Mouse (Mus musculus) CH12.LX (cell line): Measurements from ENCODE around the gene Nepro. TPM values are rescaled to one million over a fixed set of nuclear protein-coding genes. Genes with fewer than 3 reads are reported as not detected.

Source experiments
- DNase-seq: peaks from one replicate; pipeline ENCODE4 v3.0.0-alpha.2; 2013; ENCODE audit errors: extremely low read depth
- H3K27ac ChIP-seq: 2 replicates; pipeline ENCODE4 v1.5.1; 2012; ENCODE audit warnings: low read depth, mild to moderate bottlenecking, control low read depth, moderate library complexity; ENCODE audit not compliant: insufficient read depth
- H3K27me3 ChIP-seq: replicated peaks from 2 replicates; pipeline ENCODE3; 2012; ENCODE audit warnings: inconsistent platforms
- H3K36me3 ChIP-seq, 2 experiments: replicated peaks in 1 of 2; 2 replicates each; pipeline versions ENCODE3 to v1.6.1; 2012; ENCODE audit warnings: inconsistent platforms in 1 of 2, low read length in 1 of 2, mild to moderate bottlenecking in 1 of 2, mixed read lengths in 1 of 2, moderate library complexity in 1 of 2; ENCODE audit not compliant: control insufficient read depth in 1 of 2, insufficient read depth in 1 of 2
- H3K4me1 ChIP-seq, 2 experiments: 2 replicates each; pipeline ENCODE4 v1.6.1; 2012; ENCODE audit warnings: inconsistent platforms in 1 of 2, moderate library complexity in 1 of 2; ENCODE audit not compliant: insufficient read depth in 2 of 2, control insufficient read depth in 1 of 2
- H3K4me2 ChIP-seq: 2 replicates; pipeline ENCODE4 v1.6.1; 2012; ENCODE audit warnings: low read depth, mild to moderate bottlenecking, control low read depth; ENCODE audit not compliant: poor library complexity, insufficient read depth, severe bottlenecking
- H3K4me3 ChIP-seq, 3 experiments: fragments of 150-350 bp in 1 of 3; sonication (generic) in 1 of 3; replicated peaks in 1 of 3; 2 replicates each; pipeline versions ENCODE3 to v1.5.1; 2011 to 2012; ENCODE audit warnings: low read depth in 2 of 3, low read length in 2 of 3, mild to moderate bottlenecking in 2 of 3, moderate library complexity in 2 of 3, control low read depth in 1 of 3, improper control_type of control experiment in 1 of 3, inconsistent platforms in 1 of 3, mixed read lengths in 1 of 3; ENCODE audit not compliant: poor library complexity in 1 of 3
- H3K79me2 ChIP-seq: replicated peaks from 2 replicates; pipeline ENCODE4 v1.6.1; 2012; ENCODE audit warnings: mild to moderate bottlenecking, moderate library complexity; ENCODE audit not compliant: control insufficient read depth, poor library complexity, insufficient read depth, severe bottlenecking; ENCODE audit errors: extremely low read depth
- H3K9ac ChIP-seq: 2 replicates; pipeline ENCODE4 v1.6.1; 2012; ENCODE audit warnings: low read depth, mild to moderate bottlenecking, control low read depth, moderate library complexity; ENCODE audit not compliant: insufficient read depth
- H3K9me3 ChIP-seq: replicated peaks from 2 replicates; pipeline ENCODE3; 2012; ENCODE audit warnings: low read length, inconsistent platforms, mixed read lengths
- BHLHE40 ChIP-seq: IDR thresholded peaks from 2 replicates; pipeline ENCODE4 v1.6.1; 2011; ENCODE audit warnings: mild to moderate bottlenecking, low read depth, low read length, improper control_type of control experiment
- CHD2 ChIP-seq: IDR thresholded peaks from 2 replicates; pipeline ENCODE4 v1.6.1; 2011; ENCODE audit warnings: low read length, improper control_type of control experiment
- CTCF ChIP-seq, 2 experiments: IDR thresholded peaks in 1 of 2; conservative IDR thresholded peaks in 1 of 2; 2 replicates each; pipeline ENCODE4 v1.5.1; 2011 to 2012; ENCODE audit warnings: low read depth in 2 of 2, low read length in 2 of 2, improper control_type of control experiment in 1 of 2, inconsistent platforms in 1 of 2, mild to moderate bottlenecking in 1 of 2, moderate library complexity in 1 of 2
- E2F4 ChIP-seq: IDR thresholded peaks from 2 replicates; pipeline ENCODE4 v1.6.1; 2011; ENCODE audit warnings: low read depth, low read length, improper control_type of control experiment; ENCODE audit not compliant: insufficient replicate concordance
- ELF1 ChIP-seq: IDR thresholded peaks from 2 replicates; pipeline ENCODE4 v1.6.1; 2014; ENCODE audit warnings: low read depth, mild to moderate bottlenecking, inconsistent platforms, low read length, improper control_type of control experiment
- EP300 ChIP-seq: IDR thresholded peaks from 2 replicates; pipeline ENCODE4 v1.6.1; 2011; ENCODE audit warnings: low read length, improper control_type of control experiment
- ETS1 ChIP-seq: conservative IDR thresholded peaks from 2 replicates; pipeline ENCODE4 v1.6.1; 2012; ENCODE audit warnings: low read depth, mild to moderate bottlenecking, inconsistent platforms, low read length, improper control_type of control experiment, moderate library complexity
- HCFC1 ChIP-seq: IDR thresholded peaks from 2 replicates; pipeline ENCODE4 v1.6.1; 2012; ENCODE audit warnings: low read depth, mild to moderate bottlenecking, inconsistent platforms, low read length, improper control_type of control experiment
- MEF2A ChIP-seq: IDR thresholded peaks from 2 replicates; pipeline ENCODE4 v1.6.1; 2014; ENCODE audit warnings: low read depth, mild to moderate bottlenecking, inconsistent platforms, low read length, improper control_type of control experiment, borderline replicate concordance
- MXI1 ChIP-seq: IDR thresholded peaks from 2 replicates; pipeline ENCODE4 v1.6.1; 2011; ENCODE audit warnings: mild to moderate bottlenecking, low read depth, low read length, improper control_type of control experiment
- PAX5 ChIP-seq: IDR thresholded peaks from 2 replicates; pipeline ENCODE4 v1.6.1; 2012; ENCODE audit warnings: low read length, inconsistent platforms, mixed read lengths
- SIN3A ChIP-seq: IDR thresholded peaks from 2 replicates; pipeline ENCODE4 v1.6.1; 2012; ENCODE audit warnings: low read length, improper control_type of control experiment, inconsistent platforms
- TBP ChIP-seq: conservative IDR thresholded peaks from 2 replicates; pipeline ENCODE4 v1.6.1; 2011; ENCODE audit warnings: low read depth, low read length, improper control_type of control experiment
- USF1 ChIP-seq: IDR thresholded peaks from 2 replicates; pipeline ENCODE4 v1.6.1; 2014; ENCODE audit warnings: low read depth, mild to moderate bottlenecking, inconsistent platforms, low read length, improper control_type of control experiment
- ZC3H11A ChIP-seq: IDR thresholded peaks from 2 replicates; pipeline ENCODE4 v1.6.1; 2012; ENCODE audit warnings: low read depth, mild to moderate bottlenecking, inconsistent platforms, low read length, improper control_type of control experiment
- ZKSCAN1 ChIP-seq: IDR thresholded peaks from 2 replicates; pipeline ENCODE4 v1.6.1; 2012; ENCODE audit warnings: low read depth, inconsistent platforms, low read length, improper control_type of control experiment, borderline replicate concordance
- ZMIZ1 ChIP-seq: IDR thresholded peaks from 2 replicates; pipeline ENCODE4 v1.6.1; 2012; ENCODE audit warnings: low read depth, mild to moderate bottlenecking, inconsistent platforms, low read length, improper control_type of control experiment
- ZNF384 ChIP-seq: IDR thresholded peaks from 2 replicates; pipeline ENCODE4 v1.6.1; 2012; ENCODE audit warnings: low read depth, low read length, improper control_type of control experiment, inconsistent platforms
- dilution Hi-C: fragments of 300-500 bp; cut with MboI; formaldehyde crosslinking; loops from 2 replicates; pipeline ENCODE4 v1.14.3; 2020; ENCODE audit warnings: low sequenced_read_pairs; ENCODE audit not compliant: extremely low pct_unique_long_range_greater_than_20kb, extremely low pct_ligation_motif_present
- in situ Hi-C: fragments of 300-500 bp; cut with MboI; formaldehyde crosslinking; loops from 3 replicates; pipeline ENCODE4 v1.14.3; 2019; ENCODE audit warnings: low sequenced_read_pairs, low pct_ligation_motif_present, low pct_unique_long_range_greater_than_20kb, mixed read lengths
- polyA plus RNA-seq: library from polyadenylated mRNA; unstranded; fragments of >175 nt; gene quantifications from 2 replicates; pipeline ENCODE4 v1.2.1, GENCODE M21; 2012; ENCODE audit warnings: low read depth; ENCODE audit not compliant: insufficient read length
- total RNA-seq, 2 experiments: library from RNA; depleted of rRNA; stranded (reverse); fragments of 300-350 nt in 1 of 2; fragments of >200 nt in 1 of 2; gene quantifications; 2 replicates each; pipeline ENCODE4 v1.2.3; 2012 to 2014

Nepro gene
- total and polyA plus RNA-seq, 3 experiments, result 14.0 to 35.4 (median 34.5) TPM

- no peak overlapping the region for H3K27ac ChIP-seq
- H3K79me2 ChIP-seq, result no peaks in the 10 kb centered on the region
- no peak overlapping the region for H3K4me3 ChIP-seq
- no peaks in the 10 kb centered on the region; a peak in 1 of 4 replicates for H3K4me1 ChIP-seq
- H3K36me3 ChIP-seq, result no peaks in the 10 kb centered on the region
- H3K4me2 ChIP-seq, result peak overlapping the region; percentile 72; the same call in 1 of the 2 replicates
- DNase-seq, result no peak
- H3K27me3 ChIP-seq, result no peaks in the 10 kb centered on the region
- TF ChIP-seq BHLHE40, result no peak
- no peak for TF ChIP-seq ZC3H11A
- TF ChIP-seq SIN3A, result 0 out of 2 replicates have a peak, but pooled peaks have one; percentile 29
- TF ChIP-seq MEF2A, result no peak
- TF ChIP-seq ELF1, result no peak
- TF ChIP-seq ZMIZ1, result no peak
- TF ChIP-seq ZKSCAN1, result no peak
- no peak for TF ChIP-seq USF1
- TF ChIP-seq TBP, result no peak
- no peak for TF ChIP-seq E2F4
- TF ChIP-seq CHD2, result 0 out of 2 replicates have a peak, but pooled peaks have one; percentile 21
- TF ChIP-seq, all 38 proteins: peak for 2
- in situ Hi-C loops (no loop called here), dilution Hi-C loops (no loop called here)
- no peaks in the 10 kb centered on the region for H3K9me3 ChIP-seq
- no peak overlapping the region; the same call in 1 of the 2 replicates for H3K9ac ChIP-seq
Measured at GRCm38 (mm10) chr16:44779494-44779893, 55.4 kb downstream of the Nepro start.

GRCm38 (mm10) chr16:44780751-44781150 is 56.6 kb downstream of the Nepro start:
- dilution Hi-C loops, result no loop called here
- no peak for DNase-seq
- Histone ChIP-seq H3K4me2 (no peak overlapping the region), H3K27ac (no peak overlapping the region), H3K79me2 (no peaks in the 10 kb centered on the region), H3K4me1 (no peaks in the 10 kb centered on the region), H3K9me3 (no peaks in the 10 kb centered on the region), H3K9ac (no peak overlapping the region), H3K36me3 (no peaks in the 10 kb centered on the region), H3K27me3 (no peaks in the 10 kb centered on the region), H3K4me3 (no peak overlapping the region)
- in situ Hi-C loops, result no loop called here
- TF ChIP-seq ETS1, result no peak
- TF ChIP-seq PAX5, result no peak
- TF ChIP-seq MXI1, result no peak
- no peak for TF ChIP-seq HCFC1
- no peak for TF ChIP-seq ZC3H11A
- no peak for TF ChIP-seq EP300
- no peak for TF ChIP-seq SIN3A
- TF ChIP-seq ZNF384, result 0 out of 2 replicates have a peak, but pooled peaks have one; percentile 20
- TF ChIP-seq USF1, result no peak
- peak in 1 of 2 experiments; percentile 46; a peak in 2 of 4 replicates for TF ChIP-seq CTCF (conservative IDR thresholded peaks at IDR 0.05 in 1 of 2, IDR thresholded peaks at IDR 0.05 in 1 of 2; ENCODE audit: low read depth in 2 of 2, low read length in 2 of 2)

Other genes starting within 250 kb of the Nepro start
- gene Boc, start 165.4 kb upstream of the Nepro start, total RNA-seq (2012; rRNA removed), result 0.25 and 0.29 TPM in 2 replicates
- 0.47 and 0.67 TPM in 2 replicates for gene Boc, start 165.4 kb upstream of the Nepro start, total RNA-seq (2014; rRNA removed)
- 1.2 and 1.5 TPM in 2 replicates for gene Boc, start 165.4 kb upstream of the Nepro start, polyA plus RNA-seq
- gene Gtpbp8, start 22.1 kb downstream of the Nepro start, total RNA-seq (2012; rRNA removed), result 19.6 and 20.9 TPM in 2 replicates
- gene Gtpbp8, start 22.1 kb downstream of the Nepro start, total RNA-seq (2014; rRNA removed), result 38.8 and 44.1 TPM in 2 replicates
- 24.2 and 28.1 TPM in 2 replicates for gene Gtpbp8, start 22.1 kb downstream of the Nepro start, polyA plus RNA-seq
- gene Cd200r1, start 41.4 kb downstream of the Nepro start, total RNA-seq (2012; rRNA removed), result 1.2 and 2.2 TPM in 2 replicates
- gene Cd200r1, start 41.4 kb downstream of the Nepro start, total RNA-seq (2014; rRNA removed), result 5.3 and 5.4 TPM in 2 replicates
- 1.3 and 2.5 TPM in 2 replicates for gene Cd200r1, start 41.4 kb downstream of the Nepro start, polyA plus RNA-seq
- 0.59 and 1.1 TPM in 2 replicates for gene Cd200r4, start 87.4 kb downstream of the Nepro start, total RNA-seq (2012; rRNA removed)
- 0.89 and 1.2 TPM in 2 replicates for gene Cd200r4, start 87.4 kb downstream of the Nepro start, total RNA-seq (2014; rRNA removed)
- gene Cd200r4, start 87.4 kb downstream of the Nepro start, polyA plus RNA-seq, result 0.57 and 0.76 TPM in 2 replicates
- 2.2 and 2.4 TPM in 2 replicates for gene Cd200r2, start 142.8 kb downstream of the Nepro start, total RNA-seq (2012; rRNA removed)
- gene Cd200r2, start 142.8 kb downstream of the Nepro start, total RNA-seq (2014; rRNA removed), result 0.69 and 0.74 TPM in 2 replicates
- 0.31 and 0.66 TPM in 2 replicates for gene Cd200r2, start 142.8 kb downstream of the Nepro start, polyA plus RNA-seq
- 5.0 and 5.7 TPM in 2 replicates for gene Cd200r3, start 219.4 kb downstream of the Nepro start, total RNA-seq (2012; rRNA removed)
- 17.6 and 18.4 TPM in 2 replicates for gene Cd200r3, start 219.4 kb downstream of the Nepro start, total RNA-seq (2014; rRNA removed)
- gene Cd200r3, start 219.4 kb downstream of the Nepro start, polyA plus RNA-seq, result 5.9 and 6.9 TPM in 2 replicates